9 mouse cellular contexts compared by ENCODE assay signal in the genomic region with DNA sequence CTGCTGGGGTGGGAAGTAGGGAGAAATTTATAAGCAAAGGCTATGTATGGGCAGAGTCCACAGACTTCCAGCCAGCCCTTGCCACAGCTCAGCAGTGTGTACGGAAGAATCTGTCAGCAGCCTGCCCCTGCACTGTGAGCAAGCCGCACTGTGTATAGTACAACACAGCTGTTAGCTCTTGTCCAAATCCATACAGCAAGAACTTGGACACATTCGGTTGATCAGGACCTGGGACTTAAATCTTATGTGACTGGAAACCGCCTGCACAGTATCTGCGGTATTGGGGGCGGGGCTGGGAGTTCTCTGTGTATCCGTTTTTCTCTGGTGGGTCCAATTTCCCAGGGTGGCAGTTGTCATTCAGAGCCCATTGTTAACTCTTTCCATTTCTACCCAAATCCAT.
DNase-seq lines count a peak whose midpoint lies in the region; ATAC-seq and TF ChIP-seq lines count a peak whose summit lies in the region.
"Had no signal": no experiment of that assay in that cellular context is flagged by ENCODE, and none has a peak within 500 bp of the region (broad histone marks: within the 10 kb centered on the region; RNA-seq: fewer than 3 reads in every experiment).

No protein-coding gene starts in this region.

- no peak overlapping the region for H3K4me2 ChIP-seq in stomach, postnatal 0 days (replicated peaks; ENCODE audit: low read depth)

- DNase-seq in heart, embryonic 10.5 days (ENCODE audit: low spot score), result no peak
- no peak for DNase-seq in heart, postnatal 25 days (ENCODE audit: low spot score)
- peak; percentile 14 for DNase-seq in CD4-positive helper T cell, adult 2 months (ENCODE audit: low read depth, low spot score)
- peak; percentile 46 for DNase-seq in liver
- peak; percentile 32 for DNase-seq in stomach, postnatal 0 days (ENCODE audit: low spot score)
- DNase-seq in adrenal gland, postnatal 25 days, result no peak
- no peak for DNase-seq in urinary bladder, postnatal 4 days (ENCODE audit: low spot score in 2 of 2)

- intact Hi-C loops in heart, postnatal 25 days (cut with DNase I), result loop anchor here (5.0 kb wide), 1 partner anchor 290 kb away; no protein-coding TSS in a partner anchor

- H3K4me3 ChIP-seq in heart, embryonic 10.5 days, result no peak overlapping the region
- H3K4me3 ChIP-seq in stomach, postnatal 0 days (ENCODE audit: low read depth, low read length), result no peak overlapping the region

- peaks cover 96% of the 10 kb centered on the region for H3K4me1 ChIP-seq in heart, embryonic 10.5 days
- H3K4me1 ChIP-seq in stomach, postnatal 0 days (replicated peaks; ENCODE audit: control insufficient read depth, insufficient read depth), result peaks cover 11% of the 10 kb centered on the region

- 0 out of 2 replicates have a peak overlapping the region, but pooled peaks have one; percentile 8 for H3K9ac ChIP-seq in stomach, postnatal 0 days (ENCODE audit: low read length)

- no peak for TF ChIP-seq EP300 in stomach, postnatal 0 days (optimal IDR thresholded peaks at IDR 0.05)

- 45% methylated on average over 7 of the region's 7 CpGs for whole genome bisulfite sequencing in heart, embryonic 10.5 days
- WGBS in stomach, postnatal 0 days, result 11% methylated on average over 7 of the region's 7 CpGs

- no peaks in the 10 kb centered on the region for H3K9me3 ChIP-seq in heart, embryonic 10.5 days
- H3K9me3 ChIP-seq in stomach, postnatal 0 days (ENCODE audit: control insufficient read depth, low read length), result no peaks in the 10 kb centered on the region

- TF ChIP-seq CTCF in stomach, postnatal 0 days (IDR thresholded peaks at IDR 0.05; ENCODE audit: low read depth), result no peak

- no peaks in the 10 kb centered on the region for H3K36me3 ChIP-seq in heart, embryonic 10.5 days
- no peaks in the 10 kb centered on the region for H3K36me3 ChIP-seq in stomach, postnatal 0 days (ENCODE audit: control insufficient read depth, insufficient read depth, low read length)

- 0 out of 2 replicates have a peak, but pooled peaks have one; percentile 18 for ATAC-seq in granulocyte monocyte progenitor cell, adult 5-6 weeks (replicated peaks; ENCODE audit: poor library complexity, severe bottlenecking)
- ATAC-seq in stomach, postnatal 0 days (ENCODE audit: low FRiP score, low TSS enrichment), result peak; percentile 69

- no peaks in the 10 kb centered on the region for H3K27me3 ChIP-seq in heart, embryonic 10.5 days (ENCODE audit: insufficient read depth, poor library complexity, severe bottlenecking)
- no peaks in the 10 kb centered on the region for H3K27me3 ChIP-seq in stomach, postnatal 0 days (ENCODE audit: control insufficient read depth, insufficient read depth, low read length)
- H3K27me3 ChIP-seq: CH12.LX had no signal

- peak overlapping the region; percentile 85 for H3K27ac ChIP-seq in heart, embryonic 10.5 days
- peak overlapping the region; percentile 61 for H3K27ac ChIP-seq in stomach, postnatal 0 days (replicated peaks)

Comparison
In these comparisons a context has a peak if more than half of its experiments do, and no peak if none do; other contexts are left out.
1. DNase-seq: peak in CD4-positive helper T cell, adult 2 months (single experiment), liver (single experiment) and stomach, postnatal 0 days (single experiment); none in heart, embryonic 10.5 days (single experiment), heart, postnatal 25 days (single experiment), adrenal gland, postnatal 25 days (single experiment) and urinary bladder, postnatal 4 days (0 of 2).